Mouse (Mus musculus) heart, adult 18-20 months (tissue): ENCODE measurements around the gene Uvrag. TPM values are rescaled to one million over a fixed set of nuclear protein-coding genes. Genes with fewer than 3 reads are reported as not detected.
A peak's percentile ranks its signal among the peaks of the same experiment; 100 is the strongest.
"Not testable (repeated sequence)": the region's sequence is repeated elsewhere in the genome, so short reads cannot be mapped to it uniquely, and the experiment has no call there.

Experiments
- DNase-seq, 2 experiments: peaks; one replicate each; pipeline ENCODE4 v3.0.0; 2021 to 2022; ENCODE audit warnings: mixed read lengths in 1 of 2
- total RNA-seq, 2 experiments: library from RNA; stranded (reverse); gene quantifications; 2 replicates each; pipeline ENCODE4 v1.2.3; 2021

Uvrag gene
- total RNA-seq, 2 experiments from 2014 or later = 17.4 to 19.9 TPM

DNA sequence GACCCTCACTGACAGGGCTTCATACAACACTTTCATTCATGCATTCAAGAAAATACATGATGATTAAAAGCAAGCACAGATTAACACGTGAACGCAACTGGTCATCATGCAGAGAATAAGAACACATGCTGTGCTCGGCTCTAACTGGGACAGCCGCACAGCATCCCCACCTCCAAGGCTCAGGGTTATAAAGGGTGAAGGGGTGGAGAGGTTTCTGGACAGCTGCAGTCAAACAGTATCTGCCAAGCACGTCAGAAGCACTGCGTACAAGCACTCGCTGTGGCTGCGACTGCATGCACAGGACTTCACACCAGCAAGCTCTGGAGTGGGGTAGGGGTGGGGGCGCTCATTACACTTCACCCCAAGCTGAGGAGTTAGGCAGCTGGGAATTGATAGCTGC lies 40.9 kb downstream of the Uvrag start:
- no peak for DNase-seq

DNA sequence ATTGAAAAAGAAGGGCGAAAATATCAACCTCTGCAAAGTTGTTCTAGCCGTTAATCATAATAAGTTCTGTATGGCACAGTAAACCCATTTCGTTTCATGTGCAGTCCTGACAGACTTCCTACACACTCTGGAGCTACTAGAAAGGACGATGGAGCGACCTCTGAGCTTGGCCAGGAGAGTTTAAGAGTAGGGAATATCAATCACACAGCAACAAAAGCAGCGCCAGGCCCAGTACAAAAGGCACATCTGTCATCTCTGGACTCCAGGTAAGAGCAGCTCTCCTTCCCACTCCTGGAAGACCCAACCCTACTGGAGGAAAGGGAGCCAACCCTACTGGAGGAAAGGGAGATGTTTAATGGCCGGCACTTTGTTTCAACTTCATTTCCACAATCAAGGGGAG lies 43.2 kb downstream of the Uvrag start:
- no peak for DNase-seq

DNA sequence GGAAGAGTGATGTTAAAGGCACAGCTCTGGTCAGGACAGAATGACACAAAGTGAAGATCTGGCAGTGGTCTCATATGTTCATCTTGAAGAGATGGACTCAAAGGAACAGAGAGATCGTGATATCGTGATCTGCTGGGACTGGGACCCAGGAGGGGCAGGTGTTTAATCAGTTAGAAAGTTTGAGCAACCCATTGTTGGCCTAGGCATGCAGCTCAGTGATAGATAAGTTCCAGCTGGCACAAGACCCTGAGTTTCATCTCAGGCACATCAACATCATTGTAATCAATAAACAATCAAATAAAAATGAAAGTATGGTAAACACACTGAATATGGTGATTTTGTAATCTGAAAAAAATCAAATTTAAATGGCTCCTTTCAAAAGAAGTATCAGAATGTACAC lies 43.8 kb downstream of the Uvrag start:
- DNase-seq = no peak

DNA sequence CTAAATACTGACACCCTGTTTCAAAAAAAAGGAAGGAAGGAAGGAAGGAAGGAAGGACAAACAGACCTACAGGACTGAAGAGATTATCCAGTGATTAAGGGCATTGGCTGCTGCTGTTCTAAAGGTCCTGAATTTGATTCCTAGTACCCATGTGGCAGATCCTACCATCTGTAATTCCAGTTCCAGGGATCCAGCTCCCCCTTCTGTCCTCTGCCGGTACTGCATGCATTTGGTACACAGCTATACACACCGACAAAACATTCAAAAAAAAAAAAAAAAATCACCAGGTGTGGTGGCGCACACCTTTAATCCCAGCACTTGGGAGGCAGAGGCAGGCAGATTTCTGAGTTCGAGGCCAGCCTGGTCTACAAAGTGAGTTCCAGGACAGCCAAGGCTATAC lies 45.8 kb downstream of the Uvrag start:
- peak in 1 of 2 experiments; percentile 68 for DNase-seq

DNA sequence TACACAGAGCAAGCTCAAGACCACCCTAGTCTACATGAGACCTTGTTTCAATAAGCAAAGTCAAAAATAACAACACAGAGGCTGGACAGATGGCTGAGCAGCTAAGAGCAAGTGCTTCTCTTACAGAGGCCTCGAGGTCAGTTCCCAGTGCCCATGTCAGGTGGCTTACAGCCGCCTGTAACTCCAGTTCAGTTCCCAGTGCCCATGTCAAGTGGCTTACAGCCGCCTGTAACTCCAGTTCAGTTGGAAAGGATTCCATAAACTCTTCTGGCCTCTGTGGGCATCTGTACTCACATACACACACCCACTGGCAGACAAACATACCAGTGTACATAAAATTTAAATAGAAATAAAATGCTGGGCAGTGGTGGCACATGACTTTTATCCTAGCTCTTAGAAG lies 46.6 kb downstream of the Uvrag start:
- no peak for DNase-seq

DNA sequence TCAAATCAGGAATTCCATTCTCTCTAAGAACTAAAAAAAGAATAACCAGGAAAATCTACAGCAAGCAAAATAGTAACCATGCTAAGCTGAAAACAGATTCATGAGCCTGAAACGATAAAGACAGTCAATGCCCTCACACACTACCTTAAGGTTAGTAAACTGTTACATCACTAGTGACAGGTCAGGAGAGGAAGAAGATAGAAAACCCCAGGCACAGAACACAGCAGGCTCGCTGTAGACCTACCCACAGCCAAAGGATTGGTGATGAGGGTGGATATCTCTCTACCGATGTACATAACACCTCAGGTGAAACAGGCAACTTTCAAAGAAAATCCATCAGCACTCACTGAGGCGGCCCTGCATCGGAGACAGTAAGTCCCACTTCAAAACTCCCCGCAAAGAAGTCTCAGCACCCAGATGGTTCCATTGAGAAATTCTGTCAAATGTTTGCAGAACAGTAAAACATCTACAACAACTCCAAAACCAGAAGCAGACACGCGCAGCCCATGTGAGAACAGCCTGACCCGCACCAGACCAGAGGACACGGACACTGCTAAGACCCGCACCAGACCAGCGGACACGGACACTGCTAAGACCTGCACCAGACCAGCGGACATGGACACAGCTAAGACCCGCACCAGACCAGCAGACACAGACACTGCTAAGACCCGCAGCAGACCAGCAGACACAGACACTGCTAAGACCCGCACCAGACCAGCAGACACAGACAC lies 48.9 kb downstream of the Uvrag start:
- DNase-seq = no peak

DNA sequence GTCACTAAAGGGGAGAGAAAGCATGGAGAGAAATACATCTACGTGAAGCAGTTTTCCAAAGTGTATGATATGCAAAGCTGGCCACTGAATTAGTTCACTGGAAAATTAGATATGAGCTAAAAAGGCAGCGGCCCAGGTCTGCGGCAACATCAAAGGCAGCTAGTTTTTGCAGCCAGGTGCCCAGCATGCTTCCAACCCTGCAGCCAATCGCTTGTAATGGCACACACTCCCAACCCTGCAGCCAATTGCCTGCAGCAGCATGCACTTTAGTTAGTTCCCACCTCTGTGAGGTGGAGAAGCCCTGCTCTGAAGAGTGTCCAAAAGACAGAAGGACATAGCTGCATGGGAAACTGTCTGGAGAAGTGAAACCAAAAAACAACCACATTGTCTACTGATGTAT lies 51.2 kb downstream of the Uvrag start:
- DNase-seq = no peak

DNA sequence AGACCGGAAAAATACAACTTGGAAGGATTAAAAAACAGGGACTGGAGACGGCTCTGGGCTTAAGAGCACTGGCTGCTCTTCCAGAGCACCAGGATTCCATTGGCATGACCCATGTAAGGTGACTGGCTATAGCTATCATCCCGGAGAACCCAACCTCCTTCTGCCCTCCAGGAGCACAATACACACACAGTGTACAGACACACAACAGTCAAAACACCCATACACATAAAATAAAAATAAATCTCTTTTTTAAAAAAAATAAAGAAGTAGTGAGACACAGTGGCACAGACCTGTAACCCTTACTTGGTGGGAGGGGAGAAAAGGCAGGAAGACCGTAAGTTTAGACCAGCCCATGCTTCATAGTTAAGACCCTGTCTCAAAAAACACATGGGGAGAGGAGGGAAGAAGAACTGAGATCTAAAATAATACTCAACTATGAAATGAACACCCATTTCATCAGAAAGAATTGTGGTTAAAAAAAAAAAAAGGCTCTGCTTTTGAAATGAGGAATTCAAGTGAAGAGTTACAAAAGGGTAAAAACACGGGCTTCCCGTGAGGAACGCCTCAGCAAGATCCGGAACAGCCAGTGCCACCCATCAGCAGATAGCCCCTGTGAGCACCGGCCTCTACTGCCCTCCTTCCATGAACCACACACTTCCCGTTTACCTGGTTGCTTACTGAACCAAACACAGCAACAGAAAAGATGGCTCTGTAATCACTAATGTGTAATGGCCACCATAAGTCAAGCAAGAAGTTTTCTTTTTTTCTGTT lies 52.2 kb downstream of the Uvrag start:
- no peak for DNase-seq

DNA sequence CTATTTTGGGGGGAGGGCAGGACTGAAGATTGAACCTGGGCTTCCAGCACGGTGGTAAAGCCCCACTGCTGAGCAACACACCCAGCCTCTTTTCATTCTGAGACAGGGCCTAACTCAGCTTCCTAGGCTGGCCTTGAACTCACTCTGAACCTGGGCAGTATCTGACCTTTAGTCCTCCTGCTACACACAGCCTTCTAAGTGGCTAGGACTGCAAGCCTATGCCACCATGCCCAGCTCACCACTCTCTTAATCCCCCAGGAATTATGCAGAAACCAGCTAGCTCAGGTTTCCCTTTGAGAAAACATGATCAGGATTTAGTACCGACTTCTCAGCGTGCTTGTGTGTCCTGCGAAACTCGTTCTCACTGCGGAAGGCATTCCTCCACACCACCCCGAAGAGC lies 53.4 kb downstream of the Uvrag start:
- DNase-seq = no peak

DNA sequence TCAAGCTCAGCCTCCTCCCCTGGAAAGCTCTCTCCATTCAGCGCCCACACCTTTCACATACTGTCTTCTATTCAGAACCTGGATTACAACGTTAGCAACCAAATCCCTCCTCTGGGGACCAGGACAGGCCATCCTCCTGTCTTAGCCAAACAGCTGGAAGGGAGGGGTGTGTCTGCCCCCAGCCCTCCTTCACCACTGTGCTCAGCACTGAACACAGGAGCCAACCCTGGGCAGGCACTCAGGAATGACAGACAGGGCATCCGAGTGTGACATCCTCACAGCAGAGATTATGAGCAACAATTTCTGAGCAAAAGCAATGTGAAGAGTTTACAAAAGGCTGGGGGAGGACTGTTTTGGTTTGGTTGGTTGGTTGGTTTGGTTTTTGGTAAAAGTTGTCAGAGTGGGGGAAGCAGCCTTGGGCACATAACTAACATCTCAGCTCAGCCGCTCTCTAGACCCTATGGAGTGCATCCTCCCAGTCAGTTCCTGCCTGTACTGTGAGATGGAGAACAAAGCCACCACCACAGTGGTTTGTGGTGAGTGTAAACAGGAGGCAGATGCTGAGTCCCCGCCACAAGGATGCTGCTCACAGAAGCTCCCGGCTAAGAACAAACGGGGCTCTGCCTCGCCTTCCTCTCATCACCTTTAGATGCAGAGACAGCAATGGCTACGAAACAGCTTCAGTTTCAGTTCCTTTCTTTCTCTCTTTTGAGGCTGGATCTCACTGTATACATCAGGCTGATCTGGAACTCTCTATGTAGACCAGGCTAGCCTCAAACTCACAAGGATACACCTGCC lies 54.1 kb downstream of the Uvrag start:
- no peak for DNase-seq

DNA sequence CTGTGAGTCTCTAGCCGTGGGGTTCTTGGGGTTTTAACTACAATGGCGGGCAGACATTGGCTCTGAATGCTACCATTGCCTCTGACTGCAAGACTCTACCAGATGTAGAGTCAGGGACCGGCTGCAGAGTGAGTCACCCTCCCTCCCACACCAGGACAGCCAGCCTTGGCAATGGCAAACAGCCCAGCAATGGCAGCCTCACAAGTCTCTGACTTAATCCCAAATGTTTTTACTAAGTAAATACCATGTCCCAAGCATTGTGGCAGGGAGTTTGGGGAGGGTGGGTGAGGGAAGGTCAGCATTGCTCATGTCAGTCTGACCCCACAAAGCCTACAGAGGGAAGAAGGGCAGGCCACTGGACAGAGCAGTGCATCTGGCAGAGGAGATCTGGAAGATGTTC lies 55.7 kb downstream of the Uvrag start:
- peak; percentile 54 to 69 for DNase-seq

DNA sequence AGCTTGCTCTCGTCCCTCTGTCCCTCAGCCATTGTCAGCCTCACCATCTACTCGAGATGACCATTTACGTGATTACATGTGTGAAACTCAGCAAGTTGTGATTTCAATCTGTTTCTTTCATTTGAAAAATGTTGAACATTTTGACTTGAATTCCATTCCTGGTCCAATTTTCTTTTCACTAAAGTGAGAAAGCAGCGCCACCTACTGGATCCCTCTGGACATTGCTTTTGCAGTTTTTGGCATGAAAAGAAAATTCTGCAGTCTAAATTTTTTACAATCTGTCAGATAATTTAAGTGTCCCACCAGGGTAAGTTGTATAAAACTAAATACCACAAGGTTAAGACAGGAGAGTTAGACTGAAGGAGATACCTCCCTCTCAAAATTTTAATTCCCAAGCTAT lies 61.4 kb downstream of the Uvrag start:
- DNase-seq = peak; percentile 30 to 86

DNA sequence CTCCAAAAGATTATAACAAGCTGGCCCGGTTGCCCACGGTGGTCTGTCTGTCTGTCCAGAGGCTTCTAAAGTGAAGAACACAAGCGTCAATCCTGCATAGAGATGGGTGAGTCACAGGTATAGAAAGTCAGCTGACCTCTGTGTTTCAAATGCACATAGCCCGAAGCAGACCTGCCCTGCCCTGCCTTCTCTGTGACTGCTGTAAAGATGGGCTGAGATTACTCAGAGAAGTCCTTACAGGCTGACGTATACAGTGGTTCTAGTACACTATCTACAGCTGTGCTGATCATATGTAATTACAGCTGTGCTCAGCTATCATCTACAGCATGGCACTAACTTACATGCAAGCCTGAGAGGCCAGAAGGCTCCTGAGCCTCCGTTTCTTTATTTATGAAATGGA lies 62.1 kb downstream of the Uvrag start:
- no peak for DNase-seq

DNA sequence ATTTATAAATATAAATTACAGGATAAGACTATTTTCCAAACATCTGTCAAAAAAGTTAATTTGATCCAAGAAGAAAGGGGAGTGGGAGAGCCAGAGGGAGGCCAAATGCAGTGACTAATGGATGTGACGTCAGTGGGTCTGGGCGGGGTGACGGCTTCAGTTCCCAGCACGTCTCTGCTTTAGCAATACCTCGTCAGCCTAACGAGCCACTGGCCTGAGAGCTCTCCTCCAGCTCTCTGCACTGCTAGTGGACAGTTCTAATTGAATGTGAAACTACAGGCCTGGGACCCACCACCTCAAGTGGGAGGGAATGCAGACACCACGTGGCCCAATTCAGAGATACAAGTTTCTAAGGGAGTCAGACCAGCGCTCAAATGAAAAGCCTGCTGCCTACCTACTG lies 63.7 kb downstream of the Uvrag start:
- DNase-seq = peak in 1 of 2 experiments; percentile 43

DNA sequence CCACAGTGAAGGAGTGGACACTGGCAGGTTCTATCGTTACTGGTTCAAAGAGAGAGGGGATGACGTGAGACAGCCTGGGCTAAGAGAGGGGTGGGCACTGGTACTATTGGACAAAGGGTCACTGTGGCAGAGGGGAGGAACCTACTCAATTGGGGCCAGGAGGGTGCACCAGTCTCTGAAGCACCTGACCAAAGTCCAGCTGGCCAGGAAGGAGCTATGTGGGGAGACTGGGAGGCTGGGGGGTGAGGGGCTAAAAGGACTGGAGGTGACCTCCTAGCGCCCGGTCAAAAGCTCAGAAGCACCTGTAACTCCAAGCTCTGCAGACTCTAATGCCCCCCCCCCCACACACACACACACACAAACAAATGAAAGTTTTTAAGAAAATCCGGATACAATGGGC lies 65.8 kb downstream of the Uvrag start:
- no peak for DNase-seq

DNA sequence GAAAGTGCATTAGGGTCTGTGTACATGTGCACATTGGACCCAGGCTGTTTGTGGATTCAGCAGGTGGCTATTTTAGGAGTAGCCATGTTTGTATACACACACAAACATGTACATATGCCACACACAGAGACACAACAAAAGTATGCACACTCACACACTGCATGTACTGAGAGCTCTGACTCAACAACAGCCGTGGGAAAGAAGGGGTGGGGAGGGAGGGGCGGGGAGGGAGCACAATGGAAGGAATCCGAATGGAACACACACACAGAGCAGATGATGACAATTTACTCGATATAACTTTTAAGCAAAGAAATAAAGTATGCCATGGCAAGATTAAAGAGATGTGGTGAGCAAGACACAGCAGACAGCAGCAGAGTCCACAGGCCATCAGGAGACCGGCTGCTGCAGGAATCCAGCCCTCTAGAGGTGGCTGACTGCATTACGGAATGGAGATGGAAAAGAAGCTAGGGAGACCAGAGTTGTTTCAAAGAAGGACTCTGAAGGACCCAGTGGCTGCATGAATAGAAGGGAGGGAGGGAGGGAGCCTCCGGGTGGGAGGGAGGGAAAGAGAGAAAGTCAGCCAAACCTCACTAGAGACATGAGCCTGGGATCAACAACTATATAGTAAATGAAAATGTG lies 67.1 kb downstream of the Uvrag start:
- peak in 1 of 2 experiments; percentile 43 for DNase-seq

DNA sequence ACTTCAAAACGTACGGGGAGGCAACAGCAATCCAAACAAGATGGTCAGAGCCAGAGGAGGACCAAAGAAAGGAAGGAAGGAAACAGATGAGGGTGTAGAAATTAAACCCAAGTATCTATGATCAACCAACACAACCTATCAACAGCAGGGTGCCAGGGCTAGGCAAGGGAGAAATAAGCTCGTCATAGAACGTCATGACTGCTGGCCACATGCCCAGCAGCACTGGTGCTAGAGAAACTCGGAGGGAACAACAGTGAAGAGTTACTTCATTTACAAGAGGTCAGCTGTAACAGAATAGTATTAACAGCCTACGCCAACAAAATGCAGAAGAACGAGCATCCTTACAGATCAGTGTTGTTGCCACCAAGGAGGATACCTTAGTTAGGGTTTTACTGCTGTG lies 73.2 kb downstream of the Uvrag start:
- peak in 1 of 2 experiments; percentile 31 for DNase-seq

DNA sequence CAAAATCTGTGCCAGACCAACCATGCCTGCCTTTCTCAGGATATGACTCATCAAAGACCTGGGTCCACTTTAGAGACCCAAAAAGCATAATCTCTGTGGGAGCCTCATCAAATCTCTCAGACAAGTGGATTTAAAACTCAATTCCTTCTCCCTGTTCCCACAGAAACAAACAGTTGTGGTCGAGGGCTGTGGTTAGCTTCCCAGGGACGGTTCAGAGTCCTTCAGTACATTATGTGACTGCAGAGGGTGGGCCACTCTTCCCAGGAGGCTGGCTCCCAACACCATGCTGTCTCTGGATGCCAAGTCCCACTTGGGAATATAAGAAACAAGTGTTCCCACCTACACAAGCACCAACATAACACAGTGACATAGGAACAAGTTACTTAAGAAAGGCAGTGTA lies 75.0 kb downstream of the Uvrag start:
- DNase-seq = no peak

DNA sequence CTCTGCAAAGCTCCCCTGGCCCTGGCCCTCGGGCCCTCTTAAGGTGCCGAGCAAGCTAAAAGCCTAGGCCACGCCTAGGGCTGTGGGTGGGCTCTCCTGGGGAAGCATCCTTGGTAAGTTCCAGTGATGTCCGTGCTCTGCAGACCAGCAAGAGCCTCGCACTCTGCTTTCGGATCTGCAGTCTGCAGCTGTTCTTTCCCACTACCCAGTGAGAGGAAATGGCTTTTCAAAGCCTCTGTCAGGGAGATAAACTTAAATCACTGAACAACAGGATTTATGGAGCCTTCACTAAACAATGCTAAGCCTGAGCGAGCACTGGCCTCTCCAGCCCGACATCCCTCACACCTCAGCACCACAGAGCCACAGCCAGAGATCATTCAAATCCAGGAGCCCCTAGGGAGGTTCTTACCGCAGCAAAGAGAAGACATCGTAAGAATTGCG lies 75.5 kb downstream of the Uvrag start:
- no peak for DNase-seq

DNA sequence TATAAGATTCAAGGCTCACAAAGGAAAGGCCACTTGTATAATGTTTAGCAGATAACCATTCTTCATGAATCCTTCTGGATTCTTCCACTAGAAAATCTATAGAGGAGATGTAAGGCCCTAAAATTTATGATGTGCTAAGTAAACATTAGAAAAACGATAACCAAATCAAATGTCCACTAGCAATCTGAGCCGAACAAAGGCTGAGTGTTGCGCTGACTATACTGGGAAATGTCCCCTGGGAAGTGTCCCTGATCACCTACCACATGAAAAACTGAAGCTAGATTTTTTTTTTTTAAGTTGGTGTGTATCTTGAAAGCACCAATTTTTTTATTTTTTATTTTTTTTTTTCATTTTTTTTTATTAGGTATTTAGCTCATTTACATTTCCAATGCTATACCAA lies 76.1 kb downstream of the Uvrag start:
- DNase-seq = no peak

DNA sequence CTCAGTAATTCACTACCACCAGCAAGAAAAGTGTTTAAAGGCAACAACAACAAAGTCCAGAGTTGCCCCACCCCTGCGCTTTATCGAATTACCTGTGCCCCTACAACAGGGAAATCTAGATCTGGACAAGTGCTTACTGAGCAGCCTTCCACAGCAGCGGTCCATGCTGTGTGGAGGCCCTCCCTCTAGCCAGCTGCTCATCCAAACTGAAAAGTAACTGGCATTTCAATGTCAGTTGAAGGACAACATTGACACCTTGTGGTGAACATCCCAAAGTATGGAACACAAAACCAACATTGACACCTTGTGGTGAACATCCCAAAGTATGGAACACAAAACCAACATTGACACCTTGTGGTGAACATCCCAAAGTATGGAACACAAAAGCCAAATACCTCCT lies 78.7 kb downstream of the Uvrag start:
- not testable (repeated sequence) for DNase-seq

DNA sequence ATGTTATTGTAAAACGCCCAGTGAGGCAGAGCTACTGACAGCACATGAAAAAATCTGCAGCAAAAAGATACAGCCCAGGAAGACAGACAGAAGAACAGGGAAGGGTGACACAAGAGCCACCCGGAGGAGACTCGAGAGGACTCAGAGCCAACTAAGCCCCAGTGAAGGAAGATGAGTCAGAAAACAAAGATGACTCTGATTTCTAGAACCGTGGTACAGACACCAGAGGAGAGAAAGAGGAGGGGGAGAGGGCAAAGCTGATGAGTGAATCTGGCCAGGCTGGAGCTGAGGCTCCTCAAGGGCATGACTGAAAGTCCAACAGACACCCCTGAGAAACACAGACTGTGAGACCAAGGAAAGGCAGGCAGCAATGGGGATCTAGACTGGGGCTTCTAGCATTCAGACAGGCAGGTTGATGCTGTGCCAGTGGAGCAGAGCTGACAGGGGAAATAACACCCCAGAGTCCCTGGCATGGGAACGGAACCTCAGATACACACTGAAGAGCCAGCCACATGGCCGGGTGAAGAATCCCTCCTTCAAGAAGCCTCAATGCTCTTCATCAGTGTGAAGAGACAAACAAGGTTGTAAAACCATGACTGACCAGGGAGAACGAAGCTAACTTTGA lies 79.8 kb downstream of the Uvrag start:
- DNase-seq = no peak
